Mouse (Mus musculus): ENCODE measurements around the gene Ntsr2. TPM values are rescaled to one million over a fixed set of nuclear protein-coding genes. Genes with fewer than 3 reads are reported as not detected.

Ntsr2 gene
- total RNA-seq (2021), result 1 to 10 TPM; 7.2 to 7.9 TPM
- long read RNA-seq, experiment 1, transcript Ntsr2-201 (4 exons, 1,524 nt), result major isoform, 5 of 8 reads
- long read RNA-seq, experiment 1, partial matches to known transcripts, result 0 of 8 reads
- long read RNA-seq, experiment 1, other reads (novel, unspliced or antisense), result 1 of 8 reads
- long read RNA-seq, experiment 2, partial matches to known transcripts, result 0 of 4 reads
- long read RNA-seq, experiment 2, other reads (novel, unspliced or antisense), result 0 of 4 reads

DNA sequence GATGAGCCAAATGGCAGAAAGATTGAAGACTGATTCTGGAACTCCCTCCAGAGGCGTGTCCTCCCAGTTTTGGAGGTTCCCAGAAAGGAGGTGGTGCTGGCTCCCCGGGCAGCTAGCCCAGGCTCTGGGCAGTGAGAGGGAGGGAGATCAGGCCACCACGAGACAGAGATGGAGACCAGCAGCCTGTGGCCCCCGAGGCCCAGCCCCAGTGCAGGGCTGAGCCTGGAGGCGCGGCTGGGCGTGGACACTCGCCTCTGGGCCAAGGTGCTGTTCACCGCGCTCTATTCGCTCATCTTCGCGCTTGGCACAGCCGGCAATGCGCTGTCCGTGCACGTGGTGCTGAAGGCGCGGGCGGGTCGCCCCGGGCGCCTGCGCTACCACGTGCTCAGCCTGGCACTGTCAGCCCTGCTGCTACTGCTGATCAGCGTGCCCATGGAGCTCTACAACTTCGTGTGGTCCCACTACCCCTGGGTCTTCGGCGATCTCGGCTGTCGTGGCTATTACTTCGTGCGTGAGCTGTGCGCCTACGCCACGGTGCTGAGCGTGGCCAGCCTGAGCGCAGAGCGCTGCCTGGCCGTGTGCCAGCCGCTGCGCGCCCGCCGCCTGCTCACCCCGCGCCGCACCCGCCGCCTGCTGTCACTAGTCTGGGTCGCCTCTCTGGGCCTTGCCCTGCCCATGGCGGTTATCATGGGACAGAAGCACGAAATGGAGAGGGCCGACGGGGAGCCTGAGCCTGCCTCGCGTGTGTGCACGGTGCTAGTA, at the start of gene Ntsr2:
TSS of gene Ntsr2 (plus strand) at position 51 of the 762 bp plus-strand sequence.
- peak; percentile 83 to 84 for DNase-seq

DNA sequence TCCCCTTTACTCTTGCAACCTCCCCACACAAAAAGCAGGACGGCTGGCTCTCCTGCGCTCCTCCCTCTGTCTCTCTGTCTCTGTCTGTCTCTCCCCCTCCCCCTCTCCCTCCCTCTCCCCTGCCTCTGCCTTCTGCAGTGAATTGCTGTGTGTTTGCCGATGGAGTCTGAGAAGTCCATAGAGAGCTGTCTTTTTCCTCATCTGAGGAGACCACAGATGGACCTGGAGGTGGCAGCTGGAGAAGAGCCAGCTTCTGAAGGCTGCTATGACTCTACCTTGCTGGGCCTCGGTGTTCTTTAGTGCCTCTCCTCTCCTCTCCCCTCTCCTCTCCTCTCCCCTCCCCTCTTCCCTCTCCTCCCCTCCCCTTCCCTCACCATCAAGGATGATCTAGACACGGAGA, 47.6 kb upstream of the Ntsr2 start:
- no peak for DNase-seq

- DNase-seq, result no peak
Measured at GRCm38 (mm10) chr12:16610936-16611335, 42.2 kb upstream of the Ntsr2 start, which contains the start of gene Lpin1. Lpin1 (minus strand) TSS chr12:16610966.

- DNase-seq, result no peak
Measured at GRCm38 (mm10) chr12:16614556-16614955, 38.6 kb upstream of the Ntsr2 start.

DNA sequence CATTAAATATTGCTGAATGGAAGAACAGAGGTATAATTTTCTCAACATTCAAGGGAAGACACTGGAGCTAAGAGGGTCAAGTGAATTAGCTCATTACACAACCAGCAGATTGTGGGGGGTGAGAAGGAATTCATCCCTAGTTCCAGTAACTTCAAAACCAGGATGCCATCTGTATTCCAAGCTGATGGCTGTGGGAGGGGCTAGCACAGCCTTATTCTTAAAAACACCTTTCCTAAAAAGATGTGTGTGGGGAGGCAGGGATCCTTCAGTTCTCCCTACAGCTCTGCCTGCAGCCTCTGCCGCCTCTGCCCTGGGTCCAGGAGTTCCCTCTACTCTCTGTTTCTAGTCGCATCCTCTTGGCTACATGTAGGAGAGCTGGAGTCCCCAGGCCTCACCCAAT, 37.4 kb upstream of the Ntsr2 start:
- no peak for DNase-seq

- DNase-seq, result peak; percentile 89 to 94
Measured at GRCm38 (mm10) chr12:16618512-16619274, 34.5 kb upstream of the Ntsr2 start.

DNA sequence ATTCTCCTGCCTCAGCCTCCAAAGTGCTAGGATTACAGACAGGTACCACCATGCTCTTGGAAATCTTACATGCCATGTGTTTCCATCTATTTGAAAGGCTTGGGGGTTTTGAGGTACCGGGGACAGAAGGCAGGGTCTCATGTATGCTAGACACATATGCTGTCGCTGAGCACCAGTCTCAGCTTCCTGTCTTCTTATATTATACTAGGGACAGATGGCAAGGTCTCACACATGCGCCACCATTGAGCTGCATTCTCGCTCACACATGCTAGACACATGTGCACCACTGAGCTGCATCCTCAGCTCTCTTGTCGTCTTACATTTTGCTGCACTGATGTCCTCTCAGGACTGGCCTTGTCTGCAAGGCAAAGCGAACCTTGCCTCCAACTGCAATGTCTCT, 33.7 kb upstream of the Ntsr2 start:
- no peak for DNase-seq

GRCm38 (mm10) chr12:16620230-16620629, 33.0 kb upstream of the Ntsr2 start:
- no peak for DNase-seq

DNA sequence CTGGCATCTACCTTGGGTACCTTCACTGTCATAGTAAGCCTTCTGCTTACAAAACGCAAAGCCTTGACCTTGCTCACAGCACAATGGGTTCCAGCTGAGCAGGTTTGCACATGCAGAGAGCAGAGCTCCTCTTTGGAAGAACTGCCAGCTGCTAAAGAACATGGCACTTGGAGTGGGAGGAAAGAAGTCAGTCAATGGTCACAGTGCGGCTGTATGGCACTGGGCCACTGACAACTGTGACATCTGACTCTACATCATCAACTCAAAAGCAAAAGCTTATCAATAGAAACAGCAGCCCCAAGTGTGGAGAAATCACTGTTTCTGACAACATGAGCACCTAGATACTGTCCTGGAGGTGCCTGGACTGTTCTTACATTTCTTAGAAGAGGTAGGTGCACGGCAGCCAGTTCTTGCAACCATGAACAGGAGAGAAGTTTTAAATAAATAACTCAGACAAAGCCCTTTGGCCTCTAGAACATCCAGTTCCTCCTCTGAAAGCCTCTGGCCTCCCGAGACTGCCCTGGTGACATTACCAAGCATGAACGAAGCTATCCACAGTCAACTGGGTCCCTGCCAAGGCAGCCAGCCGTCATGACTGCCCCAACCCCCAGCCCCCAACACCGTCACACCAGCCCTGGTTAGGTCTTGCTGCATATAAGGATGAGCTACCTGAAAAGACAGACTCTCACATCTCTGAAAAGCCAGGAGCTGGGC, 22.9 kb upstream of the Ntsr2 start:
- peak; percentile 68 to 71 for DNase-seq

- DNase-seq, result peak in 1 of 2 experiments; percentile 54
Measured at GRCm38 (mm10) chr12:16630866-16631185, 22.4 kb upstream of the Ntsr2 start.

DNA sequence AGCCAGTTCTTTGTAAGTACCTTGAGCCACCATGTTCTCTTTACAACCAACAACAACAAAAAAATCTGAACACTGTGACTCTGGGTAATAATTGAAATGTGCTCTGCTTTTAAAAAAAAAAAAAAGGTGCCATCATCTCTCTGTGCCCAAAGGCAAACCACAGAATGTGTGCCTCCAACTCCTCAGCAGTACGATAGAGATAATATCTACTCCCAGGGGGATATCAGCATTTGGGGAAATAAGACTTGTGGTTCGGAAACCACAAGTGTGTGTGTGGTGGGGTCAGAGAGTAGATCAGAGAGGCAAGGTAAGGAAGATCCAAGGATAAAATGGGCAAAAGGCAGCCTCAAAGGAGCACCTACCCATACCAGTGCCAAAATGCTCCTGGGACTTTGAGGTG, 21.8 kb upstream of the Ntsr2 start:
- no peak for DNase-seq

DNA sequence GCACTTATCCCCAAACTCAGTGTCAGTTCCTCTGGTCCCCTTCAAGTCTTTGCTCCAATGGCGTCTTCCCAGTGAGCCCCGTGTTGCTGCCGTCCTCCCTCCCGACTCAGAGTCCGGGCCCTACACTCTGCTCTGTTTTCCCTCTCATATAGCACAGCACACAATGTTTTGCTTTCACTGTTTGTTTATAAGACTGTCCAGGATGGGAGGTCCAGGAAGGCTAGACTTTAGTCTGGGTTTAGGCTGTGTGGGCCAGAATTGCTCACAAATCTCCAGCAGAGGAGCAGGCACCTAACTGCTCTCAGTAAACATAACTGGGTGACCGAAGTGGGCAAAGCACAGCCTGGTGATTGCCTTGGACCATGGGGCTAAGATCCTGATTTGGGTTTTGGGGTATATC, 19.9 kb upstream of the Ntsr2 start:
- DNase-seq, result no peak

GRCm38 (mm10) chr12:16634075-16634813, 18.9 kb upstream of the Ntsr2 start:
- peak; percentile 59 to 79 for DNase-seq

GRCm38 (mm10) chr12:16635816-16636215, 17.4 kb upstream of the Ntsr2 start:
- DNase-seq, result no peak

- DNase-seq, result peak in 1 of 2 experiments; percentile 51
Measured at GRCm38 (mm10) chr12:16639078-16639771, 14.0 kb upstream of the Ntsr2 start.

GRCm38 (mm10) chr12:16640075-16640474, 13.1 kb upstream of the Ntsr2 start:
- DNase-seq, result peak in 1 of 2 experiments; percentile 52

GRCm38 (mm10) chr12:16642000-16642399, 11.2 kb upstream of the Ntsr2 start:
- DNase-seq, result no peak

DNA sequence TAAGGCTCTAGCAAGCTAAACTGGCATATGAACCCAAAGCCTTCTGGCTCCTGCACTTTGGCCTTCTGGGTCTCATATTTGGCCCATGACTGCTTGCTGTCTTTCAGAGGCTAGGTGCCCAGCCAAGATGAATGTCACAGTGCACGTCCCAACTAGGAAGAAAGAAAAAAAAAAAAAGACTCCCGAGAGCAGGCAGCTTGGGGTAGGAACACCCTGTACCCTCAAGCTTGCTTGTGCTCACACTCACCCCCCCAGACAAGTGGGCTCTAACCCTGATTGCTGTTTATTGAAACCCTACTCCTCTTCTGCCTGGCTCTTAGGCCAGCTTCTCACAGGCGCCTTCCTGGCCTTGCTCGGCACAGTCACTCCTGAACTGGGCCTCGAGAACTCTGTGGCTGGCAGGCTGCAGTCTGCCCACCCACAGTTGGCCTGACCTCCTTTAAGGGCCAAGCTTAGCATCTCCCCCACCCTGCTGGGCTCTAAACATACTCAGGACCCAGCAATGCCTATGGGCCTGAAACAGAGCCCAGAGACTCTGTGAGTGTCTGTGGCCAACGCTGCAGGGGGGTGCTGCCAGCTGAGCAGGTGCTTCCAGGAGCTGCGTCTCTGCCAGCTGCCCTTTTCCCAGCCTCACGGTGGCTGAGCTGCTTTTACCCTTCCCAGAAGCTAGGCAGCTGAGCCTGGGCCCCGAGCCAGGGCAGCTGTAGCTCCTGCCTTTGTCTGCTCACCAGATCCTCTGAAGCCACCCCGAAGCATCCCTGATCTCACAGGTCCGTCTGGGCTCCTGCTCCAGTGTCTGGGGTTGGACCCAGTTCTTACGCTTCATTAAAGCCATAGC, 9.5 kb upstream of the Ntsr2 start:
- DNase-seq, result peak; percentile 70 to 84

DNA sequence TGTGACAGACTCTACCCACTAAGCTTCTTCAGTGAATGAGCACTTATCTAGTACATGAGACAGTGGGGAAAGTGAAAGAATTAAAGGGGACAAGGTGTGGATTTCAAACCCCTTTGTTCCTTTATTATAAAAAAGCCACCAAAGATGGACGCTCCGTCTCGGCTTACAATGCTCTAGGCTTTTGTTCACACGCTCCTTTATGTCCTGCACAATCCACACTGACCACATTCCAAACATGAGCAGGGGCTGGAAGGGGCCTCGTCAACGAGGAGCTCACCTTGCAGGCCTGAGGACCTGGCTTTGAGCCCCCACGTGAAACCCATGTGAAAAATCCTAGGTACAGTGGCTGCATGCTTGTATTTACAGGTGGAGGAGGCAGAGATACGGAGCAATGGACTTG, 8.5 kb upstream of the Ntsr2 start:
- DNase-seq, result no peak

DNA sequence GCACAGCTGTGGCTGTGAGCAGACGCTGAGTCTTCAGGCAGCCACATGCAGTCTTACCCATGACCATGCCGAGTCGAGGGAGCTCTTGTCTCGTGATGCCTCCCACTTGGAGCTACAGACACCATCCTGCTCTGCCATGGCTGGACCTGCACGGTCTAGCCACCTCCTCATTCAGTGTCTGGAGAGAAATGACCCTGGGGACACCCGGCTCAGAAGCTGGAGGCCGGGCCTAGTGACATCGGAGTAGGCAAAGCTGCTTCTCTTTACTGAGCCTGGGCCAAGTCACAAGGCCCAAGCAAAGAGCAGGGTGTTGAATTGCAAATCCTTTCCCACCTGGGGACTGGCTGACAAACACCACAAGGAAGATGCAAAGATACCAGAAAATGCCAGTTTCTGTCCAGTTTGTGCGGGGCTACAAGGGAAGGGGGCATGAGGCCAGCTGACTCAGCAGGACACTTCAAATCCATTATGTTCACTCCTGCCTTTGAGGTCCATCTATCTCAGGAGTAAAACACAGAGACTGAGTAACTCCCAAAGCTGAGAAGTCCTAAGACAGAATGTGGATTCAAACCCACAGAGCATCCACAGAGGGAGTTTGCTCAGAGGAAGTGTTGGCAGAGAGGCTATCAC, 6.3 kb upstream of the Ntsr2 start:
- DNase-seq, result peak in 1 of 2 experiments; percentile 53
